Mouse (Mus musculus): ENCODE measurements around the gene Wdr35. TPM values are rescaled to one million over a fixed set of nuclear protein-coding genes. Genes with fewer than 3 reads are reported as not detected.

Gene Wdr35
- total RNA-seq, 4 experiments from 2014 or later = 10.8 to 12.8 (median 11.6) TPM

DNA sequence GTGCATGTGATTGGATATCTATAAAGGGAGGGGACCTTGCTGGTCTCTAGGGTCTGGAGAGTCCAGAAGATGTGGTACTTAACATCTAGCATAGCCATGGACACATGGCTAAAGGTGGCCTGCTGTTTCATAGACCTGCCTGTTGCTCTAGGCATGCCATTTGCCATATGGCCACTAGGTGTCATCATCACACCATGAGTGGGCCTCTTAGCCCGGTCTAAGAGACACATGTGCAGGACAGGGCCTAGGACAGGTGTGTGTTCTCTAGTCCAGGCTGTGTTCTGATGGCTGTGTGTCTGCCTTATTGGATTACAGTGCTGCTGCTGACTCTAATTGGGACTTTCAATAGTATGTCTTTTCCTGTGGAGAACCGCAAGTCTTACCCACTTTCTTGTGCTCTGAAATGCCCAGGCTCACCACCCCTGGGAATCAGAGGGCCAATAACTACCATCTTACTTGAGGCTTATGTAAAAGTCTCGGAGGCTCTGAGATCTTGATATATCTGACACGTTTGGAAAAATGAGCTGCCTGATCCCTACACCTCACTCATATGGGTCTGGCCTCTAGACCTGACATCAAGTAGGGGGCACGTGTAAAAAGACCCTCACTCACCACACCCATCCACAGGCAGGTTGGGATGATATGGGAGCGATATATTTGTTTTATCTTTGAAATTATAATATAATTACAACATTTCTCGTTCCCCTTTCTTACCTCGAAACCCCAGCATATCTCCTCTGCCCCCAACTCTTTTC is 78.6 kb downstream of the Wdr35 start:
- DNase-seq (ENCODE audit: low spot score) = peak; percentile 85

- no peak for DNase-seq (ENCODE audit: low spot score)
Measured at GRCm38 (mm10) chr12:9053345-9053744, 79.7 kb downstream of the Wdr35 start.

- no peak for DNase-seq (ENCODE audit: low spot score)
Measured at GRCm38 (mm10) chr12:9054012-9054411, 80.3 kb downstream of the Wdr35 start.

GRCm38 (mm10) chr12:9055269-9055668 is 81.6 kb downstream of the Wdr35 start:
- DNase-seq (ENCODE audit: low spot score) = no peak

GRCm38 (mm10) chr12:9059502-9059901 is 85.8 kb downstream of the Wdr35 start:
- DNase-seq (ENCODE audit: low spot score) = no peak

DNA sequence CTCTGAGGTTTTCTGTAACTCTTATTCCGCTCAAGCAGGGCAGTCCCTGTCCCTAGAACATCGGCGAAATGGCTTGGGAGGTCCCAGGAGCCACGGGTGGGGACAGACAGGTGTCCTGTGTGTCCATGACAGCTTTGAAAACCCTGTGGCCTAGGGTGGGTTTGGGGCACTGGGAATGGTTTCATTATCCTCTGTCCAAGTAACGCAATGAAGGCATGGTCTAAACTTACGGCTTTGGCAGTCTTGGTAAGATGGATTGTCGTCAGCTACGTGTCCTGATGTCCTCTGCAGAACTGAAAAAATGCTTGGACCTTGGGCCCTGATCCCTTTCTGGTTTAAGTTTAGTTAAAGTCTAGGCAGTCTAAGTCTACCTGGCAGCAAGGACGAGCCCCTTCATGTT is 86.3 kb downstream of the Wdr35 start:
- no peak for DNase-seq (ENCODE audit: low spot score)

DNA sequence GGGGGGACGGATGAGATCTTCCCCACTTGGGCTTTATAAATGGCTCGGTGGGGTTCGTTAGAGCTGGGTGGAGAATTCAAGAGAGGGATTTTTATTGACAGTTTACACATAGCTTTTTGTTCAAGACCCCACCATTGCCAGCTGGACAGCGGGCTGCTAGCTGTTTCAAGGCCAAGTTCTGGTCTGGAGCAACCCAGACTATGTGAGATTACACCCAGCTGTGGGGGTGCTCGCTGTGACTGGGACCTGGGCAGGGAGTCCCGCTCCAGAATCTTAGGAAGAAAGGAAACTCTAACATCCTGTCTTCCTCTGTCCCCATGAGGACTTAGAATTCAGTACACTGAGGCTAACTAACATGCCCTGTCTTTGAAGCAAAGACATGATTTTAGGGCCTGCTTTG is 89.9 kb downstream of the Wdr35 start:
- DNase-seq (ENCODE audit: low spot score) = no peak

DNA sequence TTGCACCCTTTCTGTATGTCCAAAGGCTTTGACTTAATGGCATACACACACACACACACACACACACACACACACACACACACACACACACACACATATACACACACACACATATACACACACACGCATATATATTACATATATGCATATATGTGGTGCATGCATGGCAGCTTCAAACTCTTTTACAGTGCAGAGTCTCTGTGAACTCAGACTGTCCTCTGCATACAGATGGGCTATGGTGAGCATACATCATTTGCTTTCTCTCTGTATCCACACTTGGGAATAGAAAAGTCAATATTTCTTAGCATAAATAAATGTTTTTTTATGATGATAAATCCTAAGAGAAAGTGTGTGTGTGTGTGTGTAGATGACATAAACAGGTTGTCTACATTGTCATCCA is 97.4 kb downstream of the Wdr35 start:
- DNase-seq (ENCODE audit: low spot score) = no peak

- no peak for DNase-seq (ENCODE audit: low spot score)
Measured at GRCm38 (mm10) chr12:9071493-9071892, 97.8 kb downstream of the Wdr35 start.

DNA sequence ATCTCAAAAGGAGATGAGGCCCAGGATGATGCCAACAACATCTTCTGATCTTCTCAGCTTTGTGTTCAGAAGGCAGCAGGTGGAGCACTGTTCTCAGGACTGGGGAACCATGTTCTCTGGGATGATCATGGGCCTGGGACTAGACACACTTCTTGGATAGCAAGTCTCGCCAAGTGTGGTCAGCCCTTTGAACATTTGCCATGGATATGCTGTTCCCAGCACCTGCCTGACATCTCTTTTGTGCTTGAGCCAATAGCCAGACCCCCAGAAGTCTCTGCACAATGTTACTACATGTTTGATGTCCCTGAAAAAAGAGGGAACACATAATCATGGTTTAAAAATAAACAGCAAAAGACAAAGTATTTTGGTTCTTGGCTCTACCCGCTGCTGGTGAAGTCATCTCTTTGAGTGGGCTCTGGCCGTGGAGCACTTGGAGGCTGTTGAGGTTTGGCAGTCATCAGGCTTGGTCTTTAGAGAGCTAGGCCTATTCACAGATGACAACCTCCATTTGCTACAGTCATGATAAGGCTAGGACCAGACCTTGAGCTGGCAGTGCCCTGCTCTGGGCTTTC is 103.9 kb downstream of the Wdr35 start:
- DNase-seq (ENCODE audit: low spot score) = peak; percentile 75

Other genes starting within 250 kb of the Wdr35 start
- 1 to 10 TPM; 5.8 to 8.6 (median 7.3) TPM for gene Sdc1, start 202.6 kb upstream of the Wdr35 start, total RNA-seq (2022)
- gene Laptm4a, start 52.2 kb upstream of the Wdr35 start, total RNA-seq (2022) = 100 to 1,000 TPM; 393 to 413 (median 400) TPM
- not detected for gene Matn3, start 26.0 kb upstream of the Wdr35 start, total RNA-seq (2022)
- gene Ttc32, start 56.1 kb downstream of the Wdr35 start, total RNA-seq (2022) = 10 to 100 TPM; 28.7 to 30.4 (median 28.8) TPM